Mouse (Mus musculus) granulocyte monocyte progenitor cell, adult 5-6 weeks (primary cell): ENCODE data around the gene Fgfr2. TPM values are rescaled to one million over a fixed set of nuclear protein-coding genes. Genes with fewer than 3 reads are reported as not detected.

ENCODE experiments used
- ATAC-seq: replicated peaks from 2 replicates; pipeline ENCODE4 v1.8.0; 2016; ENCODE audit warnings: mild to moderate bottlenecking, moderate TSS enrichment, inconsistent platforms; ENCODE audit not compliant: poor library complexity, severe bottlenecking
- total RNA-seq, 2 experiments: library from RNA; stranded (forward) in 1 of 2; stranded (reverse) in 1 of 2; fragments of 200-712, 200-1000 nt in 1 of 2; fragments of >200 nt in 1 of 2; fragmentation: Nextera tagmentation in 1 of 2; gene quantifications; 2 replicates each; pipeline ENCODE4 v1.2.3; 2014 to 2017

Gene Fgfr2
- total RNA-seq, 2 experiments from 2014 or later: not detected

GRCm38 (mm10) chr7:131722316-131722715, 1400.8 kb downstream of the Fgfr2 start:
- no peak for ATAC-seq

DNA sequence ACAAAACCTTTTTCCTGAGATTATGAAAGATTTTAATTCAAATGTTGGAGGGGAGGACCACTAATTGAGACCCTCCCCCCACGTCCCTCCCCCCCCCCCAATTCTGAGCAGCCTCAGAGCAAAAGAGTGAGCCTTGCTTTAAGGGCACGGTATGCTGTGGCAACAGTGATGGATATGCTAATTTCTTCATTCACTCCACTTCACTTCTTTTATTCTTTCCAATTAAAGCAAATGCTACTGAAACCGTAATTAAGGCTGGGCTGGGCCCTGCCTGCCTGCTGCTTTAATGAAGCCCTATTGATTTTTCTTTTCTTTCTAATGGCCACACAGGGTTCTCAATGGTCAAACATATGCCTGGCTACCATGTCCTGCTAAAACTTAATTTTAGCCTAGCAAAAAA, 1404.9 kb downstream of the Fgfr2 start:
- no peak for ATAC-seq

GRCm38 (mm10) chr7:131713076-131713475, 1410.1 kb downstream of the Fgfr2 start:
- ATAC-seq: no peak

- ATAC-seq: no peak
Measured at GRCm38 (mm10) chr7:131696889-131697288, 1426.3 kb downstream of the Fgfr2 start.

DNA sequence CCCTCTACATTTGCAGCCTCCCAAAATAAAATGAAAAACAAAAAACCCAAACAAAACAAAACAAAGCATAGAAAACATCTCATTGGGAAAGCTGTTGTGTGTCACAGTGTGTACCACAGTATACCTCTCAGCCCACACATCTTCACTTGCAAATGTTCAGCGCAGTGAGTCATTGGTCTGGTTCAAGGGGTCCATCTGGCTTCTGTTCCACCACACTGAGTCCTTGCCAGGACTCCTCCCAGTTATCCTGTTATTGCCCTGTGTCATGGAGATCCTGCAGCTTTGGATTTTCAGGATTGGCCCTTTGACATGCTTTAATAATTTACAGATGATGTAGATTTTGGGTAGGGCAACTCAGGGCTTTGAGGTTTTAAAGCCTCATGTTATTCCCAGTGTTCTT, 1435.8 kb downstream of the Fgfr2 start:
- ATAC-seq: no peak

GRCm38 (mm10) chr7:131677126-131677525, 1446.0 kb downstream of the Fgfr2 start:
- ATAC-seq: no peak

GRCm38 (mm10) chr7:131670586-131670985, 1452.6 kb downstream of the Fgfr2 start:
- ATAC-seq: no peak

GRCm38 (mm10) chr7:131669326-131669725, 1453.8 kb downstream of the Fgfr2 start:
- no peak for ATAC-seq

GRCm38 (mm10) chr7:131660726-131661125, 1462.4 kb downstream of the Fgfr2 start:
- no peak for ATAC-seq

- ATAC-seq: no peak
Measured at GRCm38 (mm10) chr7:131656017-131656416, 1467.1 kb downstream of the Fgfr2 start.

- ATAC-seq: no peak
Measured at GRCm38 (mm10) chr7:131653416-131653815, 1469.7 kb downstream of the Fgfr2 start.

- ATAC-seq: no peak
Measured at GRCm38 (mm10) chr7:131651921-131652694, 1471.0 kb downstream of the Fgfr2 start.

DNA sequence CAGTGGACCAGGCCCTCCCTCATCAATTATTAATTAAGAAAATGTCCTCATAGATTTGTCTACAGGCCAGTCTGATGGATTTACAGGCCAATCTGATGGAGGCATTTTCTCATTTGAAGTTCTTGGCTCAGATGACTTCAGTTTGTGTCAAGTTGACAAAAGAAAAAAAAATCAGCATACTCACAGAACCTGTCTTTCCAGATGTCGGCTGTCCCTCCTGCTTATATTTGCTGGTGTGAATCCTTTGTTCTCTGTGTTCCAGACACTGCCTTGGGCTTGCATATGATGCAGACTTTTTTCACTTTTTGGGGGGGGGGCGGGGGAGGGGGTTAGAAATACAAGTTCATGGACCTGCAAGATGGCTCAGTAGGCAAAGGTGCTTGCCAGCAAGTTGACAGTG, 1472.9 kb downstream of the Fgfr2 start:
- ATAC-seq: no peak

GRCm38 (mm10) chr7:131648276-131648675, 1474.9 kb downstream of the Fgfr2 start:
- no peak for ATAC-seq

DNA sequence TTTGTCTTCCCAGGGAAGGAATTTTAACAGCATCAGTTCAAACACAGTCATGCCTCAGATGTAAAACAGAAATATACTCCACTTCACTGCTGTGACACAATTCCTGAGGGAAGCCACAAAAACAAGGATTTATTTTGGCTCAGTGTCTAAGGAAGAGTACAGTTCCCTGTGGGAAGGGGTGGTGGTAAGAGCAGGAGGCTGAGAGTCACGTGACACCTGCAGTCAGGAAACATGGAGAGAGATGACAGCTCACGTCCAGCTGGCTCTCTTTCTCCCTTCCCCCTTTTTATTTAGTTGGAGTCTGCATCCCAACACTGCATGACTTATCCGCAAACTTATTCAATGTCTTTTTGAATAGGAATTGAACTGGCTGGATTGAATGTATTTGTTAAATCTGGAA, 1475.6 kb downstream of the Fgfr2 start:
- ATAC-seq: no peak

DNA sequence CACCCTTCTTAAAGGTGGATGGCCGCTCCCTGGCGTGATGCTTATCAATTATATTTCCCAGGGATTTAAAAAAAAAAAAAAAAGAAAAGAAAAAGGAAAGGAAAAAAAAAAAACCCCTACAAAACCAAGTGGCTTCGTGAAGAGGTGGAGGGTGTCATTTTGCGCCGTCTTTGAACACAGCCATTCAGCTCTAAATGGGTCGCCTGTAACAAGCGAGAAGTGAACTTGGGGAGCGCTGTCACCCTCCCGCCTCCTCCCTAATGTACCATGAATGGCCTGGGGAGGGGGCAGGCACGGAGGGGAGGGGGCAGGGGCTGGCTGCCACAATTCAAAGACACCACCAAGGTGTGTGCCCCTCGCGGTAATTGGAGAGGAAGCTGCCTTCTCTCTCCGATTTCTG, 1478.6 kb downstream of the Fgfr2 start:
- ATAC-seq: no peak

DNA sequence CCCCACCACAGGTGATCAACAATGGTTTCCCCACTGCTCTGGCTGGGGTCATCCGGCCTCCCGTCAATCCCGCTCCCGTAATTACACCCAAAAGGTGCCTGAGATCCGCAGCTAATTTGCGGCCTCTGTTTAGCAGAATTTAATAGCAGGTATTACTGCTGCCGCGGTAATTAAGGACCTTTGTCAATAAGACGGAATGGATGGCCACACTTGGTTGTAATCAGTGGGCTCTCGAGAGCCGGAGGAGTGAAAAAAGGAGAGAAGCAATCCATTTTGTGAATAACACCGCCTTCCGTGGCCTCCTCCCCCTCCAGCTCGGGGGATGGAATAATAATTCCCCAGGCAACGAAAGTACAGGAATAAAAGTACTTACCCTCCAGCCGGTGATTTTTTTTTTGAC, 1479.1 kb downstream of the Fgfr2 start:
- no peak for ATAC-seq

GRCm38 (mm10) chr7:131643341-131643840, 1479.8 kb downstream of the Fgfr2 start:
- ATAC-seq: no peak

DNA sequence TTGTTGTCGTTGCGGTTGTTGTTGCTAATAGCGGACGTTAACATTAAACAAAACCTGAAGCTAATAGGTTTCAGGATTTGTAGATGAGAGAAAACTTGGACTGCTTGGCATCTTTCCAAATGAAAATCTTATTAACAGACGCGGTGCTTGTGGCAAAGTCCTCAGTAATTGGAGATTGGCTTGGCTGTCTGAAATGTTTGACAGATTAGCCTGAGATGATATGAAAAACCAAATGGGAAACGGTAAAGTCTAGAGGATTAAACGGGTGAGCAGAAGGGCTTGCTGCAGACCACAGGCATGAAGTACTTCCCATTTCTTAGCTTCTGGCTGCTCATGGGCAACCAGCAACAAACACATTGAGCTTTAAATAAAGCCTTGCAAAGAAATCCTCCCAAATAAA, 1493.6 kb downstream of the Fgfr2 start:
- ATAC-seq: no peak

DNA sequence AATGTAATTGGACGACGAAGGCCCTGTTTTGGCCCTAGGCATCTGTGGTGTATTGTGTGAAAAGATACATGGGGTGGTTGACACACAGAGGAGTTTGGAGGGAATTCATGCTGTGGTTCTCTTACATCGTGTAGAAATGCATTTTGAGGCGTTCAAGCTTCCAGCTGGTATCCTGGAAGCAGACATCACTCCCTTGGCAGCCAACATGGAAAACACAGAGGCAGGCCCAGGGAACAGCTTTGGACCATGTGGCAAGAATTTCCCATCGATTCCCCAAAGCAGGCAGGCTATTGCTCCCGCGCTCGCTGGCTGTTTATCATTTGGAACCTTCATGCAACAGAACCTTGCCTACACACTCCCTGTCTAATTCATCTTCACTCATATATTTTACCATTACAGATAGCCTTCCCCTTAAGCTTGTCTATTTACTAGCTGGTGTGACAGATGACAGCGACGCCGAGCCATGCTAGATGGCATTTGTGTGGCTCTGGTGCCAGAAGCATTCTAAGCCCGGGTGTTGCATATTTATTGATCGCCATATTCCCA, 1494.2 kb downstream of the Fgfr2 start:
- ATAC-seq: no peak

DNA sequence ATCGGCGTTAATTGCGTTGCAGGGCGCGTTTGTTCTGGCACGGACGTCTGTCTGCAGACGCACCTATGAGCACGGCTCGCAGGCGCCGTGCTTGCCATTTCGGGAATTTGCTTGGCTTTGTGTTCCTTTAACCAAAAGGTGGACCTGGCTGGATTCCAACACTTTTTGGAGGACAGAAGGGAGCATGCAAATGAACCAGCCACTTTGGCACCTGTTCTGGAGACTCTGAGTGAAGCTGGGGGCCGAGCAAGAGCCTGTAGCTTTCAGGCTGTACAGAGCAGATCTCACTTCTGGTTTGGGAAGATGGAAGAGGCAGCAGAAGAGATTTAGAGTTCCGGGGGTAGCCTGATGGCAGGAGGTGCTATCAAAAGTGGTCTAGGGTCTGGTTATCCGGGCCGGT, 1494.8 kb downstream of the Fgfr2 start:
- ATAC-seq: no peak

DNA sequence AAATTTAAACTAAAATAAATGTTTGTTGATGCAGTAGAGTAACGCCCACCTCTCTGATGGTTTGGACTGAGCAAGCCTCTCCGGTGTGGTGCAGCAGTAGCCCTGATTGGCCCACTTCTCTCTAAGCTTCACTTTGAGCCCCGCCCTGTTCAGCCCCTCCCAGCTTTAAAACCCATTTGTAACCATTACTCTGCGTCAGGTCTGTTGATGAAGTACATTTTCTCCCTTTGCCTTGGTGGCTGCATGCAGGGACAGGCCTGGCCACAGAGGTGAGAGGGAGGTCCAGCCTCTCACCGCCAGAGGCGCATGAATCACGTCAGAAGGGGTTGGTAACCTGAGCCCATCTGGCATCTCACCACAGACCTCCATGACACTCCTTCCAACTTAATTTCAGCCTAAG, 1513.5 kb downstream of the Fgfr2 start:
- ATAC-seq: no peak
